Mouse (Mus musculus) T-helper 2 cell (primary cell): ENCODE data around the gene Olfr218.
"Not testable (repeated sequence)": the region's sequence is repeated elsewhere in the genome, so short reads cannot be mapped to it uniquely, and the experiment has no call there.

Experiments
- in situ Hi-C: fragments of 300-600 bp; cut with MboI, MseI; formaldehyde crosslinking; loops from one replicate; pipeline ENCODE4 v1.15.1; 2025; ENCODE audit warnings: high pct_unique_total_duplicates

Olfr218 gene

GRCm38 (mm10) chr1:173197508-173197907, at the start of gene Olfr218:
Gene Olfr218 (plus strand): TSS chr1:173197808.
- in situ Hi-C loops: no loop called here

- in situ Hi-C loops: no loop called here
These were observed 23.3 kb upstream of the Olfr218 start for GRCm38 (mm10) chr1:173174154-173174842.

DNA sequence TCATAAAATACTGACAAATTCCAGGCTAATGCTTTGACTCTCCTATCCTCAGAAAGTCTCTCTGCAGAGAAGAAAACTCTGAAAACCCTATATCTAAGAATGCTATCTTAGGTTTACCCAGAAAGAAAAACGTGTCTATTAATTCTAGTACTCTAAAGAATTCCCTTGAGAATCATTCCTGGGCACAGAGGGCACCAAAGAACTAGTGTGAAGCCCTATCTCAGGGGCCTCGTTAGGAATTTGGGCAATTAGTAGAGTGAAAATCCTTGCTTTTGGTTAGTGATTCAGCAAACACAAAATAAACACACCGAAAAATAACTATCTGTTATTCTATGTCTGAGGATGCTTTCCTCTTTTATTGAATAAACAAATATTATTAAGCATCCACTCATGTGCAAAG, 7.1 kb upstream of the Olfr218 start, which contains the start of gene Olfr1406:
Gene Olfr1406 (minus strand): TSS at position 101 of the 400 bp plus-strand sequence.
- in situ Hi-C loops: no loop called here

DNA sequence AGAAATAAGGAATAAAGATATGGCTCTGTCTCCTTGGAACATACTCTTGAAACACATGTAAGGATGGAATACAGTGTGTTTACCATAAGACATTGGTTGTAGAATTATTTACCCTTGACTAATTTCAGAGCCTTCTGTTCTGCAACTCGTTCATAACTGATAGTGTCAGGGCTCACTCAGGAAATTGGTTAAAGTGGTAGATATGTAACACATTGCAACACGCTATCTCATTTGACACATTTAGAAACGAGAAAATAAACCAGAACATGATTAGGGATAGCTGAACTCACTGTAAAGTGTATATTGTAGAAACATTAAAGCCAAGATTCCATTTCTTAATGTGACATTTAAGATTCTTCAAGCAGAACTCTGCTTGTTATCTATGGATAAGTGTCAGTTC, 5.5 kb upstream of the Olfr218 start:
- in situ Hi-C loops: no loop called here

- in situ Hi-C loops: no loop called here
These were observed 1.2 kb upstream of the Olfr218 start for GRCm38 (mm10) chr1:173196359-173196758.

GRCm38 (mm10) chr1:173212092-173212491, 14.5 kb downstream of the Olfr218 start, which contains the start of gene Olfr1404:
Gene Olfr1404 (plus strand): TSS chr1:173212392.
- in situ Hi-C loops: no loop called here

DNA sequence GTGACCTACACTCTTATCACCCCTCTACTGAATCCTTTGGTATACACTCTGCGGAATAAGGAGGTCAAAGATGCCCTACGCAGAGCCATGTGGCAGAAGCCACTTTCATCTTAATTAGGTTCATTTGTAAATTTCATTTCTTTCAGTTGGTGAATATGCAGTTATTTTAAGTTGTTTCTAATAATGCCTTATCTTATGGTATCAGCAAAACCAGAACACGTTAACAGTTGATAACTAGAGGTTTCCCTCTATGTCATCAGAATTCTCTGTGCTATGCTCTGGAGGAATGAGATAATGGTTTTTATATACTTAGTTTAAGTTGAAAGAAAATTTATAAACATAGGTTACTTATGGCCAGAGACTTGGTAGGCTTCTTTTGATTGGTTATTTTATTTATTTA, 18.9 kb downstream of the Olfr218 start:
- in situ Hi-C loops: no loop called here

GRCm38 (mm10) chr1:173227081-173227480, 29.5 kb downstream of the Olfr218 start, which contains the start of gene Fcer1a:
Gene Fcer1a (minus strand): TSS chr1:173227214.
- in situ Hi-C loops: no loop called here

DNA sequence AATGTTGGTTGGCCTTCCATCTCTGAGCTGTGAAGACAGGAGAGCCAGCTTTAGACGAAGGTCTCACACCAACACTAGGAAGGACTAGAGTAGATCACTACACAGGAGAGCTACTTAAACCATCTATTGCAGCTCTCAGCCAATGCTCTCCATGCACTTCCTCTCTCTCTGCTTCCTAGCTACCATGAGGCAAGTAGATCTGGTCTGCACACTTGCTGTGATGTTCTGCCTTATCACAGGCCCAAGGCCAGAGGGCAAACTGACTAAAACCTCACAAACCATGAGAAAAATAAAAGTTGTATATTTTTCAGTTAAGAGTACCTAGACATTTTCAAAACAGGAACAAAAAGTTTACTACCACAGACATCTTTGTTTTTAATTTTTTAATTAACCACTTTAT, 39.4 kb downstream of the Olfr218 start:
- in situ Hi-C loops: not testable (repeated sequence)

DNA sequence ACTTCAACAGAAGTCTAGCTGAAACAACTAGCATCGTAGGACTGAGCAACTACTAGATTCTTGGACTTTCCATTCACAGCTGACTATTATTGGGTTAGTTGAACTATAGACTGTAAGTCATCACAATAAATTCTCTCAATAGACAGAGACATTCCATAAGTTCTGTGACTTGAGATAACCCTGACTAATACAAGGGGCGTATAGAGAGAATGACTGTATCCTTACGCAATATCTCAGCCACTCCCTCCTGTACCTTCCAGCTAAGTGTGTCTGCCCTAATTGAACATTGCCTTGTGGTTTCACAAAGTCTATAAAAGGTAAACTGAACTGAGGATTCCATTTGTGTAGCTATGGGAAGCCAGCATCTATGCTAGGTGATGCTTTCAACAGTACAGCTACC, 52.3 kb downstream of the Olfr218 start:
- in situ Hi-C loops: no loop called here
